In genomic region chr11:119237568-119238304, GRCm38 (mm10) we compare ENCODE assay signal across 7 mouse cellular contexts. TPM values are rescaled to one million over a fixed set of nuclear protein-coding genes. Genes with fewer than 3 reads are reported as not detected.
DNase-seq lines count a peak whose midpoint lies in the region; ATAC-seq lines count a peak whose summit lies in the region.

No protein-coding gene starts in this region.

- no peaks in the 10 kb centered on the region for H3K27me3 ChIP-seq in heart, embryonic 13.5 days (replicated peaks)
- no peaks in the 10 kb centered on the region for H3K27me3 ChIP-seq in limb, embryonic 11.5 days (ENCODE audit: control insufficient read depth, insufficient read depth, low read length)
- H3K27me3 ChIP-seq in midbrain, embryonic 13.5 days = no peaks in the 10 kb centered on the region

- 0 out of 2 replicates have a peak, but pooled peaks cover 4% of the 10 kb centered on the region for H3K9me3 ChIP-seq in heart, embryonic 13.5 days
- H3K9me3 ChIP-seq in limb, embryonic 11.5 days (ENCODE audit: control insufficient read depth, low read length) = no peaks in the 10 kb centered on the region
- H3K9me3 ChIP-seq in midbrain, embryonic 13.5 days = peaks cover 3% of the 10 kb centered on the region; the same call in 1 of the 2 replicates

- whole genome bisulfite sequencing in heart, embryonic 13.5 days = 15% methylated on average over 20 of the region's 20 CpGs
- WGBS in limb, embryonic 11.5 days = 32% methylated on average over 20 of the region's 20 CpGs
- WGBS in midbrain, embryonic 13.5 days = 44% methylated on average over 20 of the region's 20 CpGs

- 0 out of 2 replicates have a peak overlapping the region, but pooled peaks have one; percentile 8 for H3K27ac ChIP-seq in heart, embryonic 13.5 days (replicated peaks)
- no peak overlapping the region for H3K27ac ChIP-seq in limb, embryonic 11.5 days (replicated peaks; ENCODE audit: low read depth, low read length)
- H3K27ac ChIP-seq in midbrain, embryonic 13.5 days = peak overlapping the region; percentile 51

- peak overlapping the region; percentile 40 for H3K4me3 ChIP-seq in heart, embryonic 13.5 days
- no peak overlapping the region; the same call in 1 of the 2 replicates for H3K4me3 ChIP-seq in limb, embryonic 11.5 days (ENCODE audit: low read depth, low read length)
- H3K4me3 ChIP-seq in midbrain, embryonic 13.5 days (replicated peaks) = peak overlapping the region; percentile 18

- H3K4me2 ChIP-seq in heart, embryonic 13.5 days = peak overlapping the region; percentile 76
- H3K4me2 ChIP-seq in limb, embryonic 11.5 days (ENCODE audit: low read depth, severe bottlenecking) = peak overlapping the region; percentile 45
- peak overlapping the region; percentile 48 for H3K4me2 ChIP-seq in midbrain, embryonic 13.5 days (replicated peaks)

- peak; percentile 33; the same call in 1 of the 2 replicates for ATAC-seq in heart, embryonic 13.5 days (ENCODE audit: extremely low read depth, insufficient number of reproducible peaks, low FRiP score, low TSS enrichment)
- ATAC-seq in limb, embryonic 11.5 days (ENCODE audit: insufficient number of reproducible peaks, low FRiP score, low TSS enrichment, low read depth) = peak; percentile 20; the same call in 1 of the 2 replicates
- ATAC-seq in midbrain, embryonic 13.5 days = peak; percentile 79

- no peaks in the 10 kb centered on the region for H3K36me3 ChIP-seq in heart, embryonic 13.5 days
- no peaks in the 10 kb centered on the region for H3K36me3 ChIP-seq in limb, embryonic 11.5 days (ENCODE audit: control insufficient read depth, insufficient read depth, low read length)
- H3K36me3 ChIP-seq in midbrain, embryonic 13.5 days = peaks cover 65% of the 10 kb centered on the region

- peak overlapping the region; percentile 63 for H3K9ac ChIP-seq in heart, embryonic 13.5 days
- H3K9ac ChIP-seq in limb, embryonic 11.5 days (ENCODE audit: low read length) = no peak overlapping the region
- H3K9ac ChIP-seq in midbrain, embryonic 13.5 days (replicated peaks) = no peak overlapping the region; the same call in 1 of the 2 replicates

- DNase-seq in ES-CJ7 (ENCODE audit: low read depth, low spot score) = peak; percentile 48
- peak; percentile 66 for DNase-seq in adrenal gland, postnatal 14 days
- peak; percentile 42 for DNase-seq in limb, embryonic 11.5 days (ENCODE audit: low spot score)
- DNase-seq in thymus, postnatal 25 days = peak; percentile 60
- no peak for DNase-seq in left cerebral cortex, adult 11 months (ENCODE audit: low spot score)

- H3K4me1 ChIP-seq in heart, embryonic 13.5 days = peaks cover 11% of the 10 kb centered on the region
- 0 out of 2 replicates have a peak, but pooled peaks cover 2% of the 10 kb centered on the region for H3K4me1 ChIP-seq in limb, embryonic 11.5 days (ENCODE audit: control insufficient read depth, insufficient read depth, low read length)
- H3K4me1 ChIP-seq in midbrain, embryonic 13.5 days (replicated peaks) = peaks cover 17% of the 10 kb centered on the region

RNA-seq across cellular contexts. Expression of gene Ccdc40, which starts 9.4 kb away (rescaled TPM):
- total RNA-seq in adrenal gland, postnatal 14 days (2021) = 0.44 and 0.45 TPM in 2 replicates
- 1.5 and 3.1 TPM in 2 replicates for polyA plus RNA-seq in heart, embryonic 13.5 days (2015; fragmentation: Nextera tagmentation; extraction: Ambion mirVana)
- 8.9 and 10.8 TPM in 2 replicates for polyA plus RNA-seq in limb, embryonic 11.5 days (2014; fragmentation: Nextera tagmentation; extraction: Ambion mirVana)
- polyA plus RNA-seq in midbrain, embryonic 13.5 days (2015; fragmentation: Nextera tagmentation; extraction: Ambion mirVana) = 17.6 and 18.1 TPM in 2 replicates

RNA-seq across cellular contexts. Expression of gene Tbc1d16, which starts 9.4 kb away (rescaled TPM):
- 18.1 and 18.7 TPM in 2 replicates for total RNA-seq in adrenal gland, postnatal 14 days (2021)
- polyA plus RNA-seq in heart, embryonic 13.5 days (2015; fragmentation: Nextera tagmentation; extraction: Ambion mirVana) = 9.6 and 9.7 TPM in 2 replicates
- polyA plus RNA-seq in limb, embryonic 11.5 days (2014; fragmentation: Nextera tagmentation; extraction: Ambion mirVana) = 10.8 TPM in 2 replicates
- polyA plus RNA-seq in midbrain, embryonic 13.5 days (2015; fragmentation: Nextera tagmentation; extraction: Ambion mirVana) = 50.0 and 53.1 TPM in 2 replicates

RNA-seq across cellular contexts. Expression of gene Gaa, which starts 30.0 kb away (rescaled TPM):
- 78.3 and 81.3 TPM in 2 replicates for total RNA-seq in adrenal gland, postnatal 14 days (2021)
- polyA plus RNA-seq in heart, embryonic 13.5 days (2015; fragmentation: Nextera tagmentation; extraction: Ambion mirVana) = 103 and 104 TPM in 2 replicates
- 16.5 and 17.9 TPM in 2 replicates for polyA plus RNA-seq in limb, embryonic 11.5 days (2014; fragmentation: Nextera tagmentation; extraction: Ambion mirVana)
- polyA plus RNA-seq in midbrain, embryonic 13.5 days (2015; fragmentation: Nextera tagmentation; extraction: Ambion mirVana) = 49.9 and 50.7 TPM in 2 replicates

Comparison
In these comparisons a context has a peak if more than half of its experiments do, and no peak if none do; other contexts are left out.
1. ATAC-seq: peak in every context shown above with its lines; median percentile 79 in midbrain, embryonic 13.5 days; 33 in heart, embryonic 13.5 days; 20 in limb, embryonic 11.5 days.